Mouse (Mus musculus): ENCODE measurements around the gene Lao1. TPM values are rescaled to one million over a fixed set of nuclear protein-coding genes. Genes with fewer than 3 reads are reported as not detected.
A peak's percentile ranks its signal among the peaks of the same experiment; 100 is the strongest.

The Lao1 gene
- polyA plus RNA-seq, 1 experiment: not detected

- TF ChIP-seq POLR2A (IDR thresholded peaks at IDR 0.05; ENCODE audit: insufficient read length, low read depth) (no peak), SRF (IDR thresholded peaks at IDR 0.05; ENCODE audit: control insufficient read depth, insufficient read length, low read depth) (no peak), CEBPB (IDR thresholded peaks at IDR 0.05; ENCODE audit: insufficient read depth, poor library complexity, severe bottlenecking) (no peak), POLR2AphosphoS2 (IDR thresholded peaks at IDR 0.05; ENCODE audit: insufficient read length, low read depth) (no peak), REST (IDR thresholded peaks at IDR 0.05; ENCODE audit: insufficient read depth, insufficient read length) (no peak), TCF12 (IDR thresholded peaks at IDR 0.05; ENCODE audit: insufficient read depth, poor library complexity, severe bottlenecking) (no peak), MYOD1 (IDR thresholded peaks at IDR 0.05; ENCODE audit: control insufficient read depth in 1 of 3, insufficient read length in 2 of 3, low read depth in 2 of 3) (no peak), MYOG (IDR thresholded peaks at IDR 0.05; ENCODE audit: control insufficient read depth in 1 of 3, insufficient read depth in 1 of 3, insufficient read length in 2 of 3, low read depth in 2 of 3) (no peak), USF1 (IDR thresholded peaks at IDR 0.05; ENCODE audit: low read depth) (no peak), MAX (IDR thresholded peaks at IDR 0.05; ENCODE audit: low read depth) (no peak), TCF3 (IDR thresholded peaks at IDR 0.05; ENCODE audit: insufficient read length, low read depth) (no peak)
- H3ac ChIP-seq (ENCODE audit: control insufficient read depth, insufficient read length): no peak overlapping the region
- H3K4me2 ChIP-seq (ENCODE audit: low read depth): no peak overlapping the region
- H3K79me2 ChIP-seq (ENCODE audit: control insufficient read depth, insufficient read depth): no peaks in the 10 kb centered on the region
- no peak overlapping the region for H3K4me3 ChIP-seq
- H3K36me3 ChIP-seq (ENCODE audit: control insufficient read depth, insufficient read depth): no peaks in the 10 kb centered on the region
- no peaks in the 10 kb centered on the region for H3K27me3 ChIP-seq (ENCODE audit: control insufficient read depth, insufficient read depth, insufficient read length)
These were observed 30.4 kb downstream of the Lao1 start for GRCm38 (mm10) chr4:118991797-118992196.

- no peak for TF ChIP-seq USF1 (IDR thresholded peaks at IDR 0.05; ENCODE audit: low read depth)
- no peak for TF ChIP-seq TCF3 (IDR thresholded peaks at IDR 0.05; ENCODE audit: insufficient read length, low read depth)
- TF ChIP-seq MYOG (IDR thresholded peaks at IDR 0.05; ENCODE audit: control insufficient read depth in 1 of 3, insufficient read depth in 1 of 3, insufficient read length in 2 of 3, low read depth in 2 of 3): no peak
- TF ChIP-seq POLR2A (IDR thresholded peaks at IDR 0.05; ENCODE audit: insufficient read length, low read depth): no peak
- no peak for TF ChIP-seq E2F4 (IDR thresholded peaks at IDR 0.05; ENCODE audit: insufficient read depth)
These were observed 35.8 kb downstream of the Lao1 start for GRCm38 (mm10) chr4:118997127-118997542.

GRCm38 (mm10) chr4:118999691-119000486 lies 38.5 kb downstream of the Lao1 start:
- no peaks in the 10 kb centered on the region for H3K79me2 ChIP-seq (ENCODE audit: control insufficient read depth, insufficient read depth)
- H3K27me3 ChIP-seq (ENCODE audit: control insufficient read depth, insufficient read depth, insufficient read length): no peaks in the 10 kb centered on the region
- H3K4me3 ChIP-seq: no peak overlapping the region
- TF ChIP-seq POLR2AphosphoS2 (IDR thresholded peaks at IDR 0.05; ENCODE audit: insufficient read length, low read depth): no peak
- TF ChIP-seq MYOG (IDR thresholded peaks at IDR 0.05; ENCODE audit: control insufficient read depth in 1 of 3, insufficient read depth in 1 of 3, insufficient read length in 2 of 3, low read depth in 2 of 3): no peak
- no peak for TF ChIP-seq TCF12 (IDR thresholded peaks at IDR 0.05; ENCODE audit: insufficient read depth, poor library complexity, severe bottlenecking)
- no peak for TF ChIP-seq REST (IDR thresholded peaks at IDR 0.05; ENCODE audit: insufficient read depth, insufficient read length)
- TF ChIP-seq MAX (IDR thresholded peaks at IDR 0.05; ENCODE audit: low read depth): no peak
- TF ChIP-seq USF1 (IDR thresholded peaks at IDR 0.05; ENCODE audit: low read depth): no peak
- TF ChIP-seq E2F4 (IDR thresholded peaks at IDR 0.05; ENCODE audit: insufficient read depth): no peak
- TF ChIP-seq POLR2A (IDR thresholded peaks at IDR 0.05; ENCODE audit: insufficient read length, low read depth): no peak
- TF ChIP-seq TCF3 (IDR thresholded peaks at IDR 0.05; ENCODE audit: insufficient read length, low read depth): no peak
- TF ChIP-seq SRF (IDR thresholded peaks at IDR 0.05; ENCODE audit: control insufficient read depth, insufficient read length, low read depth): no peak
- no peak for TF ChIP-seq CEBPB (IDR thresholded peaks at IDR 0.05; ENCODE audit: insufficient read depth, poor library complexity, severe bottlenecking)
- TF ChIP-seq MYOD1 (IDR thresholded peaks at IDR 0.05; ENCODE audit: control insufficient read depth in 1 of 3, insufficient read length in 2 of 3, low read depth in 2 of 3): no peak
- H3K36me3 ChIP-seq (ENCODE audit: control insufficient read depth, insufficient read depth): no peaks in the 10 kb centered on the region
- no peak overlapping the region for H3K4me2 ChIP-seq (ENCODE audit: low read depth)
- no peak overlapping the region for H3ac ChIP-seq (ENCODE audit: control insufficient read depth, insufficient read length)

More at GRCm38 (mm10) chr4:118997127-118997542, 35.8 kb downstream of the Lao1 start:
- H3K4me2 ChIP-seq (ENCODE audit: low read depth): no peak overlapping the region
- no peak overlapping the region for H3K4me3 ChIP-seq
- no peak overlapping the region for H3ac ChIP-seq (ENCODE audit: control insufficient read depth, insufficient read length)
- no peaks in the 10 kb centered on the region for H3K79me2 ChIP-seq (ENCODE audit: control insufficient read depth, insufficient read depth)
- H3K27me3 ChIP-seq (ENCODE audit: control insufficient read depth, insufficient read depth, insufficient read length): no peaks in the 10 kb centered on the region
- no peaks in the 10 kb centered on the region for H3K36me3 ChIP-seq (ENCODE audit: control insufficient read depth, insufficient read depth)

- Histone ChIP-seq H3K79me2 (ENCODE audit: control insufficient read depth, insufficient read depth) (no peaks in the 10 kb centered on the region), H3K36me3 (ENCODE audit: control insufficient read depth, insufficient read depth) (no peaks in the 10 kb centered on the region), H3ac (ENCODE audit: control insufficient read depth, insufficient read length) (no peak overlapping the region), H3K4me3 (no peak overlapping the region), H3K27me3 (ENCODE audit: control insufficient read depth, insufficient read depth, insufficient read length) (no peaks in the 10 kb centered on the region), H3K4me2 (ENCODE audit: low read depth) (peak overlapping the region; percentile 49)
- TF ChIP-seq MYOD1 (IDR thresholded peaks at IDR 0.05; ENCODE audit: control insufficient read depth in 1 of 3, insufficient read length in 2 of 3, low read depth in 2 of 3): no peak
- no peak for TF ChIP-seq SRF (IDR thresholded peaks at IDR 0.05; ENCODE audit: control insufficient read depth, insufficient read length, low read depth)
- no peak for TF ChIP-seq REST (IDR thresholded peaks at IDR 0.05; ENCODE audit: insufficient read depth, insufficient read length)
- TF ChIP-seq POLR2A (IDR thresholded peaks at IDR 0.05; ENCODE audit: insufficient read length, low read depth): no peak
- TF ChIP-seq POLR2AphosphoS2 (IDR thresholded peaks at IDR 0.05; ENCODE audit: insufficient read length, low read depth): no peak
- TF ChIP-seq TCF12 (IDR thresholded peaks at IDR 0.05; ENCODE audit: insufficient read depth, poor library complexity, severe bottlenecking): no peak
- TF ChIP-seq E2F4 (IDR thresholded peaks at IDR 0.05; ENCODE audit: insufficient read depth): no peak
- TF ChIP-seq USF1 (IDR thresholded peaks at IDR 0.05; ENCODE audit: low read depth): no peak
- TF ChIP-seq MAX (IDR thresholded peaks at IDR 0.05; ENCODE audit: low read depth): no peak
- TF ChIP-seq TCF3 (IDR thresholded peaks at IDR 0.05; ENCODE audit: insufficient read length, low read depth): no peak
These were observed 40.3 kb downstream of the Lao1 start for GRCm38 (mm10) chr4:119001696-119002095.

All from myocyte (in vitro differentiated cells).